Comparison of ENCODE assay signal across 12 mouse cellular contexts in genomic region chr13:113889140-113890055, GRCm38 (mm10).
DNase-seq lines count a peak whose midpoint lies in the region; ATAC-seq and TF ChIP-seq lines count a peak whose summit lies in the region.
"Had no signal": no experiment of that assay in that cellular context is flagged by ENCODE, and none has a peak within 500 bp of the region (broad histone marks: within the 10 kb centered on the region; RNA-seq: fewer than 3 reads in every experiment).

No protein-coding gene starts in this region.

- no peak for TF ChIP-seq CTCF in hindbrain, postnatal 0 days (IDR thresholded peaks at IDR 0.05; ENCODE audit: low read depth)
- no peak for TF ChIP-seq CTCF in midbrain, postnatal 0 days (IDR thresholded peaks at IDR 0.05)

- H3K9me3 ChIP-seq in neural tube, embryonic 13.5 days: no peaks in the 10 kb centered on the region
- no peaks in the 10 kb centered on the region for H3K9me3 ChIP-seq in forebrain, embryonic 14.5 days (replicated peaks; ENCODE audit: control insufficient read depth, low read length)
- H3K9me3 ChIP-seq in hindbrain, postnatal 0 days (ENCODE audit: low read length): no peaks in the 10 kb centered on the region
- H3K9me3 ChIP-seq in midbrain, postnatal 0 days (ENCODE audit: low read length): no peaks in the 10 kb centered on the region
- H3K9me3 ChIP-seq: heart, embryonic 15.5 days had no signal

- no peak for ATAC-seq in neural tube, embryonic 13.5 days (ENCODE audit: low read depth)
- peak; percentile 40; the same call in 1 of the 2 replicates for ATAC-seq in forebrain, embryonic 14.5 days
- no peak; the same call in 1 of the 2 replicates for ATAC-seq in hindbrain, postnatal 0 days
- peak; percentile 41; the same call in 1 of the 2 replicates for ATAC-seq in midbrain, postnatal 0 days (ENCODE audit: low FRiP score)
- ATAC-seq: inflammation-experienced regulatory T-cells, adult 6 months had no signal

- no peaks in the 10 kb centered on the region for H3K27me3 ChIP-seq in neural tube, embryonic 13.5 days
- H3K27me3 ChIP-seq in forebrain, embryonic 14.5 days (replicated peaks; ENCODE audit: control insufficient read depth, insufficient read depth, low read length): no peaks in the 10 kb centered on the region
- no peaks in the 10 kb centered on the region for H3K27me3 ChIP-seq in hindbrain, postnatal 0 days (ENCODE audit: insufficient read depth, low read length)
- no peaks in the 10 kb centered on the region for H3K27me3 ChIP-seq in midbrain, postnatal 0 days (ENCODE audit: insufficient read depth, low read length)
- H3K27me3 ChIP-seq: heart, embryonic 15.5 days had no signal

- peaks cover 36% of the 10 kb centered on the region for H3K4me1 ChIP-seq in neural tube, embryonic 13.5 days (replicated peaks)
- H3K4me1 ChIP-seq in forebrain, embryonic 14.5 days (ENCODE audit: control insufficient read depth, insufficient read depth, low read length): peaks cover 19% of the 10 kb centered on the region
- H3K4me1 ChIP-seq in hindbrain, postnatal 0 days (ENCODE audit: insufficient read depth, low read length): no peaks in the 10 kb centered on the region
- H3K4me1 ChIP-seq in midbrain, postnatal 0 days (ENCODE audit: insufficient read depth, low read length): 0 out of 2 replicates have a peak, but pooled peaks cover 5% of the 10 kb centered on the region
- H3K4me1 ChIP-seq: heart, embryonic 15.5 days had no signal

- no peak for DNase-seq in neural tube, embryonic 10.5 days (ENCODE audit: extremely low spot score, low spot score)
- no peak for DNase-seq in forebrain, embryonic 14.5 days (ENCODE audit: low spot score)
- DNase-seq in hindbrain, postnatal 0 days (ENCODE audit: low spot score): no peak
- no peak for DNase-seq in midbrain, postnatal 0 days (ENCODE audit: low spot score)
- no peak for DNase-seq in retina, postnatal 1 day
- DNase-seq in adrenal gland, postnatal 25 days: no peak
- no peak for DNase-seq in Muller cell, postnatal 12 days (ENCODE audit: inconsistent ontology term)
- DNase-seq: gastrocnemius, postnatal 10 days; kidney, postnatal 36 days had no signal

- no peak overlapping the region for H3K27ac ChIP-seq in neural tube, embryonic 13.5 days (replicated peaks)
- no peak overlapping the region for H3K27ac ChIP-seq in forebrain, embryonic 14.5 days (ENCODE audit: low read depth, low read length)
- H3K27ac ChIP-seq in hindbrain, postnatal 0 days: no peak overlapping the region
- H3K27ac ChIP-seq in midbrain, postnatal 0 days (ENCODE audit: low read depth, low read length): no peak overlapping the region
- H3K27ac ChIP-seq: heart, embryonic 15.5 days had no signal

- no peak overlapping the region for H3K9ac ChIP-seq in neural tube, embryonic 13.5 days
- H3K9ac ChIP-seq in forebrain, embryonic 14.5 days (ENCODE audit: low read length): peak overlapping the region; percentile 21; the same call in 1 of the 2 replicates
- no peak overlapping the region for H3K9ac ChIP-seq in hindbrain, postnatal 0 days (replicated peaks; ENCODE audit: low read length)
- 0 out of 2 replicates have a peak overlapping the region, but pooled peaks have one; percentile 29 for H3K9ac ChIP-seq in midbrain, postnatal 0 days (replicated peaks; ENCODE audit: low read length, poor library complexity, severe bottlenecking)
- H3K9ac ChIP-seq: heart, embryonic 15.5 days had no signal

- H3K4me3 ChIP-seq in neural tube, embryonic 13.5 days: no peak overlapping the region
- H3K4me3 ChIP-seq in forebrain, embryonic 14.5 days (ENCODE audit: low read depth, low read length): no peak overlapping the region
- no peak overlapping the region for H3K4me3 ChIP-seq in hindbrain, postnatal 0 days (ENCODE audit: low read length)
- no peak overlapping the region; the same call in 1 of the 2 replicates for H3K4me3 ChIP-seq in midbrain, postnatal 0 days (ENCODE audit: low read depth, low read length)
- H3K4me3 ChIP-seq: heart, embryonic 15.5 days had no signal

- no peaks in the 10 kb centered on the region for H3K36me3 ChIP-seq in neural tube, embryonic 13.5 days
- H3K36me3 ChIP-seq in forebrain, embryonic 14.5 days (ENCODE audit: control insufficient read depth, insufficient read depth, low read length): no peaks in the 10 kb centered on the region
- H3K36me3 ChIP-seq in hindbrain, postnatal 0 days (ENCODE audit: insufficient read depth, low read length): no peaks in the 10 kb centered on the region
- no peaks in the 10 kb centered on the region for H3K36me3 ChIP-seq in midbrain, postnatal 0 days (ENCODE audit: insufficient read depth, low read length)
- H3K36me3 ChIP-seq: heart, embryonic 15.5 days had no signal

- peak overlapping the region; percentile 29; the same call in 1 of the 2 replicates for H3K4me2 ChIP-seq in neural tube, embryonic 13.5 days
- peak overlapping the region; percentile 32 for H3K4me2 ChIP-seq in forebrain, embryonic 14.5 days (ENCODE audit: low read length)
- peak overlapping the region; percentile 19; the same call in 1 of the 2 replicates for H3K4me2 ChIP-seq in hindbrain, postnatal 0 days (ENCODE audit: low read depth, low read length)
- peak overlapping the region; percentile 34 for H3K4me2 ChIP-seq in midbrain, postnatal 0 days (ENCODE audit: low read depth, low read length, poor library complexity, severe bottlenecking)
- H3K4me2 ChIP-seq: heart, embryonic 15.5 days had no signal

- 74% methylated on average over 24 of the region's 24 CpGs for WGBS in neural tube, embryonic 13.5 days
- 41% methylated on average over 24 of the region's 24 CpGs for WGBS in forebrain, embryonic 14.5 days
- 62% methylated on average over 24 of the region's 24 CpGs for whole genome bisulfite sequencing in hindbrain, postnatal 0 days
- WGBS in midbrain, postnatal 0 days: 39% methylated on average over 24 of the region's 24 CpGs

Comparison
In these comparisons a context has a peak if more than half of its experiments do, and no peak if none do; other contexts are left out.
1. ATAC-seq: peak in forebrain, embryonic 14.5 days (single experiment) and midbrain, postnatal 0 days (single experiment); none in neural tube, embryonic 13.5 days (single experiment) and hindbrain, postnatal 0 days (single experiment).
2. H3K9ac ChIP-seq: peak in forebrain, embryonic 14.5 days (single experiment) and midbrain, postnatal 0 days (single experiment); none in neural tube, embryonic 13.5 days (single experiment) and hindbrain, postnatal 0 days (single experiment).
3. Peak in every context shown above with its lines, with median percentiles within 50 percentile points of each other: H3K4me2 ChIP-seq.